Mouse (Mus musculus) monocyte, adult 2 months (primary cell): ENCODE data around the gene Tcf20.

Experiments used
- DNase-seq, 2 experiments: peaks; one replicate each; pipeline ENCODE4 v3.0.0; 2022; ENCODE audit warnings: low spot score in 2 of 2, low read depth in 1 of 2

Tcf20 gene

DNA sequence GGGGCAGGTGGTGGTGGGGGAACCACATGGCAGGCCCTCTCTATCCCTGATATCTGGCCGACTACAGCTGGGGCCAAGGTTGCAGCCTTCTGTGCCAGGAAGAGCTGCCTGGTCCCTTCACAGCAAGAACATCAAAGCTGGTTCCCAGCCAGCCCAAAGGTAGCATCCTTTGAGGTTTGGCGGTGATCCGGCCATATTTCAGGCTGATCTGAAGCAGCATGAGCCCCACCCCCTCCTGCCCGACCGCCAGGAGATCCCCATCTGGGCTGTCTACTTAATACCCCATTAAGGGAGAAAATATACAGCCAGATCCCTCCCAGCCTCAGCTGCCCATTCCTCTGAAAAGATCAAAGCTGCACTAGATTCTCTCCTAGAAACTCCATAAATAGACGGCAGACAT is 59.6 kb downstream of the Tcf20 start:
- DNase-seq, result no peak

DNA sequence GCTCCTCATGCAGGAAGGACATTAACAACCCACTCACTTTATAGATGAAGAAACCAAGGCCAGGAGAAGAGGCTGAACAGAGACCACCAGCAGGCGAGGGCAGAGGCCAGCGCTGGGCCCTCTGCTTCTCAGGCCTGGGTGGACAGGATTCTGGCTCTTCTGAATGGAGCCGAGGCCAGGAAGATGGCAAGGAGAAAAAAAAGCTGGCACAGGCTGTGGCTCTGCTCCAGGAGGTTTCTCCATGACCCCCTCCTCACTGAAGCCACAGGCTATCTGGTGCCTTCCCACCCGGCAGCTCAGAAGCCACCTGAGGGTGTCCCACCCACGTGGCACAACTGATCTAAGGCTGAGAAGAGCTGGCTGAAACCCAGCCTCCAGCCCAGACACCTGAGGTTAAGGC is 60.6 kb downstream of the Tcf20 start:
- no peak for DNase-seq

- no peak for DNase-seq
Measured at GRCm38 (mm10) chr15:82924679-82925425, 62.8 kb downstream of the Tcf20 start.

- no peak for DNase-seq
Measured at GRCm38 (mm10) chr15:82923531-82923930, 64.1 kb downstream of the Tcf20 start.

DNA sequence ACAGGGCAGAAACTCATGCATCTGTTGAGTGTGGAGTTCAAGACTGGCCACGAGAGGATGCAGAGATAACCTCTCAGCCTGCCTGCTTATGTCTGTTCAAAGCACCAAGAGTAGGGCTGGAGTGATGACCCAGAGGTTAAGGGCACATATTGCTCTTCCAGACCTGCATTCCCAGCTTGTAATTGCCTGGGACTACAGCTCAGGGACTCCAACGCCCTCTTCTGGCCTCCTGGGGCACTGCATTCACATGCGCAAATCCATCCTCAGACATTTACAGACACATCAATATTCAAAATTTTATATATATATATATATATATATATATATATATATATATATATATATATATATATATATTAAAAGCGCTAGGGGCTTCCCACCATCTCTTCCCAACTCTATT is 64.9 kb downstream of the Tcf20 start:
- no peak for DNase-seq

GRCm38 (mm10) chr15:82922052-82922451 is 65.6 kb downstream of the Tcf20 start:
- DNase-seq, result no peak

- no peak for DNase-seq
Measured at GRCm38 (mm10) chr15:82921559-82921958, 66.1 kb downstream of the Tcf20 start.

GRCm38 (mm10) chr15:82920895-82921515 is 66.7 kb downstream of the Tcf20 start:
- DNase-seq, result no peak

GRCm38 (mm10) chr15:82917965-82918364 is 69.7 kb downstream of the Tcf20 start:
- DNase-seq, result no peak

- no peak for DNase-seq
Measured at GRCm38 (mm10) chr15:82917207-82917844, 70.3 kb downstream of the Tcf20 start.

- DNase-seq, result no peak
Measured at GRCm38 (mm10) chr15:82914455-82914854, 73.2 kb downstream of the Tcf20 start.

GRCm38 (mm10) chr15:82911965-82912337 is 75.7 kb downstream of the Tcf20 start:
- DNase-seq, result no peak

GRCm38 (mm10) chr15:82911001-82911964 is 76.4 kb downstream of the Tcf20 start:
- DNase-seq, result no peak

GRCm38 (mm10) chr15:82910596-82910995 is 77.1 kb downstream of the Tcf20 start:
- DNase-seq, result no peak

DNA sequence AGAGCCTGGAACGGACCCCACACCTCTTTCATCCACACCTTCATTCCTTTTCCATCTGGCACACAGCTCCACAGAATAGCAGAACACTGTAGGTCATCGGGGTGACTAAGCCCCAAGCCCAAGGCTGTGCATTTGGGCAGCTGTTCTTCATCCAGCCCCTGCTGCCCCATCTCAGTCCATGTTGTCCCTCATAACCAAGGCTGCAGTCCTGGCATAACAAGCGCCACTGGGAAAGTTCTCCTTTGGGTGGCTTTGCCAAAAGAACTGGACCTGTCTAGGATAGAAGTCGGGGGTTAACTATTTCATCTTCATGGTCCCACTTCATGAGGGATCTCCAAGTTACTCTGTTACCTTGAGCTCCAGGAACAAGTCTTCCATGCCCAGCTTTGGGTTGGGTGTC is 77.9 kb downstream of the Tcf20 start:
- DNase-seq, result no peak

DNA sequence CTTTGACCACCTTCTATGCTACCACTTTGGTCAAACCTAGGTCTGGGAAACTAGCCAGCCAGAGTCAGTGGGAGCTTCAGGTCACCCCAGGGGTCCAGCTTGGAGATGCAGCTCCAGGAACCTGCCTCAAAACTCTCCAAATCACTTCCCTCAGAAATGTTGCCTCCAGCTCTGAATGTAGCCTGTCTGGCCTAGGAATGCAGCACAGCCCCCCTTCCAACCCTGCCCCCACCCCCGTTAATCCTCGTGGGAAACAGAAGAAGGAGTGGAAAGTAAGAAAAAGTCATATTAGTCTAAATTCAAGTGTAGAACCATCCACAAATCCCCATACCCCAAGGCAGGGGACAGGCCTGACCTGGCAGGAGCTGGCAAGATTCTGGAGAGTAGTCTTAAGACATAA is 79.2 kb downstream of the Tcf20 start:
- no peak for DNase-seq

- no peak for DNase-seq
Measured at GRCm38 (mm10) chr15:82907306-82907705, 80.4 kb downstream of the Tcf20 start.

DNA sequence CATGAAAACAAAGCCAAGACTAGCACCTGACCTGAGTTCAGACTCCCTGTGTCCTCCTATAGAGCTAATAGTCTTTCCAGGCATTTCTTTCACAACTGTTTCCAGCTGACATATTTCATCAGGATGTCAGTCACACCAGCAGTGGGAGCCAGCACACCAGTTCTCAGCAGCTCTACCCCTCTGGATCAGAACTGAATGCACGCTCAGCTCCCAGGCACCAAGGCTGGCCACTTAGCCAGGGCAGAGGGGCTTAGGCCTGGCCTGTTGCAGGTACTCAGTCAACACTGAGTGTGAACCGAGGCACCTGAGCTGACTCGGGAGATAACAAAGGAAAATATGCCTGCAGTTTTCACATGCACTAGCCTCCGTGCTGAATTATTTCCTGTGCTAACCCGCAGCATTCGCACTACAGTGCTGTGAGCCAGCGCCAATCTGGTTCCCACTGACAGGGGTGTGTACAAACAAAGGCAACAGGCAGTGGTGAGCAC is 81.1 kb downstream of the Tcf20 start:
- no peak for DNase-seq

DNA sequence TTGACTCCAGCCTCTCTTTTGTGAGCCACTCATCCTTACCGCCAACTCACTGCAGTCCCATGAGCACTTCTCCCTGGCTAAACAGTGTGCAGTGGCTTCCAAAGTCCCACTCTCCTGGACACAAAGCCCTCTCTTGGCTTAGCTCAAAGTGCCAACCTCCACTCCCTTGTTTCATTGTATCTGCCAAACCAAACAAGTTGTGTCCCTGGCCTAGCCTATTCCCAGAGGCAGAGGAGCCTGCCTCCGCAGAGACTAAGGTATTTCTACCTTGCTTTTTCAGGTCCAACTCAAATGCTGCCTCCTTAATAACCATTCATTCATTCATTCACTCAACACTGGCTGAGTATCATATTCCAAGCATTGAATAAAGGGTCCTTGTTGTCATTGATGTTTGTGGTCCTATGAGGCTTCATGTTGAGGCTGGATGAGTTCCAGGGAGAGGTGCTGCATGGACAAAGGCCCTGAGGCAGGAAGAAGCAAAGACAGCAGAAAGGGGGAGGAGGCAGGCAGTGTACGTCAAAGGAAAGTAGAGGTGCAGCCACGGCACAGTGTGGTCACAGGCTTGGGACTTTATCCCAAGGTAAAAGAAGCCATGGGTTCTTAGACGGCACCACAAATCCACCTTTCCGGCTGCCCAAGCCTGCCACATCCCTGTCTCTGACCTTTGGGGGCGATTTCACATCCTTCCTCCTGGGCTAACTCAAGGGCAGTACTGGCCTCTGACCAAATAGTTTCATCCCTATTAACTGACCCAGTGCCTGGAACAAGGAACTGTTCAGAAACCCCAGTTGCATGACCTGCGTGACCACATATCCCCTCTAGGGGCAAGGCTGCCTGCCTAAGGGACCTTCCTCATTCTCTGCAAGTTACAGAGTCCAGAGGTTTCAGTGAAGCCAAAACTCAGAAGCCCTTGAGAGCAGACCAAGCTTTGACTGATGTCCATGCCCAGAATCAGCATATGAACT is 82.0 kb downstream of the Tcf20 start:
- peak in 1 of 2 experiments; percentile 63 for DNase-seq

GRCm38 (mm10) chr15:82904526-82904925 is 83.1 kb downstream of the Tcf20 start:
- no peak for DNase-seq
